Mouse (Mus musculus) liver, embryonic 14.5 days (tissue): ENCODE results near the gene Scgb2b20. TPM values are rescaled to one million over a fixed set of nuclear protein-coding genes. Genes with fewer than 3 reads are reported as not detected.
"Not testable (repeated sequence)": the region's sequence is repeated elsewhere in the genome, so short reads cannot be mapped to it uniquely, and the experiment has no call there.

Experiments used
- ATAC-seq: fragments of 200-750 bp; cut with Nextera tagmentation; 2 replicates; pipeline ENCODE4 v1.8.0; 2017; ENCODE audit warnings: moderate number of reproducible peaks, mild to moderate bottlenecking, moderate library complexity; ENCODE audit not compliant: insufficient read depth
- DNase-seq, 3 experiments: peaks; one replicate each; pipeline ENCODE4 v3.0.0-alpha.2; 2012 to 2013; ENCODE audit warnings: low read depth in 3 of 3, low spot score in 3 of 3
- H3K27ac ChIP-seq: fragments of 300-500 bp; sonication (generic); 2 replicates; pipeline ENCODE4 v1.5.1; 2014; ENCODE audit warnings: moderate library complexity, mild to moderate bottlenecking, control low read depth, inconsistent platforms
- H3K27me3 ChIP-seq: fragments of 300-500 bp; sonication (generic); 2 replicates; pipeline ENCODE4 v1.6.1; 2014; ENCODE audit warnings: mild to moderate bottlenecking, low read length, moderate library complexity; ENCODE audit not compliant: control insufficient read depth, insufficient read depth
- H3K36me3 ChIP-seq: fragments of 300-500 bp; sonication (generic); replicated peaks from 2 replicates; pipeline ENCODE4 v1.6.1; 2014; ENCODE audit warnings: low read depth; ENCODE audit not compliant: control insufficient read depth, insufficient read depth
- H3K4me1 ChIP-seq, 2 experiments: fragments of 200-500 bp in 1 of 2; fragments of 300-500 bp in 1 of 2; sonication (generic) in 1 of 2; replicated peaks; 2 replicates each; pipeline ENCODE4 v1.6.1; 2012 to 2014; ENCODE audit warnings: antibody characterized with exemption in 1 of 2, inconsistent platforms in 1 of 2, low read length in 1 of 2; ENCODE audit not compliant: control insufficient read depth in 2 of 2, insufficient read depth in 2 of 2
- H3K4me2 ChIP-seq: fragments of 300-500 bp; sonication (generic); 2 replicates; pipeline ENCODE4 v1.6.1; 2014; ENCODE audit warnings: low read depth, mild to moderate bottlenecking, control low read depth, moderate library complexity
- H3K4me3 ChIP-seq, 2 experiments: fragments of 200-500 bp in 1 of 2; fragments of 300-500 bp in 1 of 2; sonication (generic) in 1 of 2; 2 replicates each; pipeline ENCODE4 v1.5.1; 2012 to 2014; ENCODE audit warnings: low read depth in 2 of 2, low read length in 2 of 2, mild to moderate bottlenecking in 2 of 2, control low read depth in 1 of 2, inconsistent platforms in 1 of 2, moderate library complexity in 1 of 2; ENCODE audit not compliant: insufficient read depth in 1 of 2
- H3K9ac ChIP-seq: fragments of 300-500 bp; sonication (generic); replicated peaks from 2 replicates; pipeline ENCODE4 v1.6.1; 2014; ENCODE audit warnings: mild to moderate bottlenecking, control low read depth, moderate library complexity
- H3K9me3 ChIP-seq: fragments of 300-500 bp; sonication (generic); 2 replicates; pipeline ENCODE4 v1.6.1; 2016; ENCODE audit warnings: low read length, mixed read lengths; ENCODE audit not compliant: control insufficient read depth
- CTCF ChIP-seq: IDR thresholded peaks from 2 replicates; pipeline ENCODE4 v1.5.1; 2016; ENCODE audit warnings: antibody characterized with exemption, low read depth, control low read depth
- EP300 ChIP-seq: IDR thresholded peaks from 2 replicates; pipeline ENCODE4 v1.6.1; 2016; ENCODE audit warnings: antibody characterized with exemption, low read depth
- WGBS: fragments of 180-500 bp; shearing (Covaris S2); extraction: QIAGEN DNeasy Blood & Tissue Kit; methylation state at CpG from one replicate; pipeline ENCODE4 v1.1.7; 2014; ENCODE audit not compliant: insufficient replicate concordance; 5-methylcytosine and 5-hydroxymethylcytosine counted together
- polyA plus RNA-seq, 2 experiments: library from polyadenylated mRNA; depleted of rRNA in 1 of 2; stranded (reverse) in 1 of 2; unstranded in 1 of 2; fragments of >200 nt; fragmentation: Nextera tagmentation in 1 of 2; extraction: Ambion mirVana in 1 of 2; gene quantifications; 2 replicates each; pipeline versions ENCODE4 v1.2.1 to v1.2.3; 2012 to 2014

The Scgb2b20 gene
- polyA plus RNA-seq (2012; rRNA removed) (not detected in 2 replicates), polyA plus RNA-seq (2014; fragmentation: Nextera tagmentation; extraction: Ambion mirVana) (not detected in 2 replicates)

DNA sequence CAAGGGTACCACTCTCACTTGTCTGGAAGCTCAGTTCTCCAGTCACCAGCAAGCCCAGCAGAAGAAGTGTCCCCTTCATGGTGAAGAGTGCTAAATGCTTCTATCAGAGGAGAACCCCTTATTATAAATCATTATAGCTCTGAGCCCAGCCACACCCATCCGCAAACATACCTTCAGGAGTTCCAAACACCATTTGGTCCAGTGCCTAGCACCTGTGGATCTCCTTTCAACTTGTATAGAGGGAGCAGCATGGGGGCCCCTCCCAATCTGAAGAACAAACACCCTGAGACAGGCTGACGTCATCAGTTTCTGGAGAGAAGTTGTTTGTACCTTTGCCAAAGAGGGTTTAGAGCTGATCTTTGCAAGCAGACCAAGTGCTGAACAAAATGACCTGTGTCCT lies at the start of gene Scgb2b20:
Gene Scgb2b20 (minus strand): TSS at position 101 of the 400 bp plus-strand sequence.
- not testable (repeated sequence) for H3K4me3 ChIP-seq, DNase-seq, H3K27ac ChIP-seq, H3K36me3 ChIP-seq, H3K27me3 ChIP-seq, H3K4me1 ChIP-seq, ATAC-seq, H3K9me3 ChIP-seq, H3K4me2 ChIP-seq, H3K9ac ChIP-seq
- 53% methylated on average over 2 of the region's 2 CpGs for WGBS

DNA sequence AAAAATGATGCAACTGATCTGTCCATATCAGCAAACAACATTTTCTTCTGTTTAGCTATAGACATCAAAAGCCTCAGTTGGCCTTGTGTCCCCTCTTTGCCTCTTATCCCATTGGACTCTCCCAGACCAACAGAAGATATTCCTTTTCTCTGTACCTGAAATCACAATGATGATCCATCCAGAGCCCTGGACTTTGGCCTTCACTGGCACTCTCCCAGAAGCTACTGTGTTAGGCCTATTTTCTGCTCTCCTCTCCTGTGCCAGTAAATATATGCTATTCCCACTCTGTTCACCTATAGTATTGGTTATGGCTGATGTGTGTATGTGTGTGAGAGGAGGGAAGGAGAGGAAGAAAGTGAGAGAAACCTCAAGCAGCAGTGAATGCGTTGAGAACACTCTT lies 43.6 kb upstream of the Scgb2b20 start:
- not testable (repeated sequence) for H3K36me3 ChIP-seq, H3K9me3 ChIP-seq, H3K4me1 ChIP-seq, H3K9ac ChIP-seq, H3K27ac ChIP-seq, H3K4me2 ChIP-seq, DNase-seq, H3K4me3 ChIP-seq, ATAC-seq, H3K27me3 ChIP-seq
- WGBS: 41% methylated on average over 1 of the region's 1 CpGs

GRCm38 (mm10) chr7:33401650-33402049 lies 35.5 kb upstream of the Scgb2b20 start:
- Histone ChIP-seq H3K9me3 (no peaks in the 10 kb centered on the region), H3K27ac (no peak overlapping the region), H3K27me3 (no peaks in the 10 kb centered on the region), H3K4me1 (no peaks in the 10 kb centered on the region), H3K4me3 (no peak overlapping the region), H3K36me3 (no peaks in the 10 kb centered on the region), H3K9ac (no peak overlapping the region), H3K4me2 (no peak overlapping the region)
- ATAC-seq: no peak
- 50% methylated on average over 1 of the region's 1 CpGs for WGBS
- TF ChIP-seq CTCF (no peak), EP300 (no peak)
- DNase-seq: no peak

DNA sequence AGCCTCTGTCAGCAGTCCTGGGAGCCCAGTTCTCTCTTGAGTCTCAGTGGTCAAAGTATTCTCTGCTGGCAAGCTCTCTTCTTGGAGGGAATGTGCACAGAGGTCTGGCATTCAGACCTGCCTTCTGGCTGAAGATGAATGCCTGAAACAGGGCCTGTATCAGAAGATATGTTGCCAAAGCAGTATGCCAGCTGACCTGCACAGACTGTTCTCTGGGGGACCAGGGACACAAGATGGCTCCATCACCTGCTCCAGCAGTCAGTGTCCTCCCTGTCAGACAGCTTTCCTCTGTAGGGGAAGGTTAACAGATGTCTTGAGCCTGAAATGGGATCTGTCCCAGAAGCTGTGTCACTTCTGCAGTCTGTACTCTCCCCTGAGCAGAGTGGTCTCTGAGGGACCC lies 33.6 kb upstream of the Scgb2b20 start:
- H3K27ac ChIP-seq, ATAC-seq, H3K27me3 ChIP-seq, H3K4me1 ChIP-seq, H3K4me3 ChIP-seq, H3K4me2 ChIP-seq, H3K9me3 ChIP-seq, H3K36me3 ChIP-seq, H3K9ac ChIP-seq, DNase-seq: not testable (repeated sequence)

DNA sequence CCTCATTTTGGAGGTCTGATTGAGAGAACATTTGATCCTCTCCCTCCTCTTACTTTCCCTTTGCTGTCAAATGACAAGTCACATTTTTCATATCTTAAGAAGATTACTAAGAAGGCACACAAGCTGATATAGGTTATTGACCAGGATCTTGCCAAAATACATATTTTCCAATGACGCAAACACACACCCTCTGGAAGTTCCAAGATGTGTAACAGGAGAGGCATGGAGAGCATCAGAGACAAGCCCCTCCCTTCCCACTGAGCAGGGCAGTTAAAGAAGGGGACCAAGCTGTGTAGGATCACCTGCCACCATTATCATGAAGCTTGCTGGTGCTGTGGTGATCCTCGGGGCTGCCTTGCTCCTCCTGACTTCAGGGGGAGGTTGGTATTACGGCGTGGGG lies 6.8 kb upstream of the Scgb2b20 start, which contains the start of gene Scgb1b20:
Gene Scgb1b20 (plus strand): TSS at position 301 of the 400 bp plus-strand sequence.
- not testable (repeated sequence) for H3K36me3 ChIP-seq, H3K4me3 ChIP-seq, H3K9me3 ChIP-seq, DNase-seq, H3K4me1 ChIP-seq, ATAC-seq, H3K27me3 ChIP-seq, H3K27ac ChIP-seq, H3K4me2 ChIP-seq, H3K9ac ChIP-seq
- WGBS: 58% methylated on average over 4 of the region's 4 CpGs

Other genes with a start within 250 kb of the Scgb2b20 start
- not detected in 2 replicates for gene Scgb2b18, start 192.5 kb downstream of the Scgb2b20 start, polyA plus RNA-seq (2012; rRNA removed)
- not detected in 2 replicates for gene Scgb2b18, start 192.5 kb downstream of the Scgb2b20 start, polyA plus RNA-seq (2014; fragmentation: Nextera tagmentation; extraction: Ambion mirVana)
- not detected in 2 replicates for gene Scgb1b18, start 180.8 kb downstream of the Scgb2b20 start, polyA plus RNA-seq (2012; rRNA removed)
- not detected in 2 replicates for gene Scgb1b18, start 180.8 kb downstream of the Scgb2b20 start, polyA plus RNA-seq (2014; fragmentation: Nextera tagmentation; extraction: Ambion mirVana)
- not detected in 2 replicates for gene Scgb2b19, start 86.0 kb downstream of the Scgb2b20 start, polyA plus RNA-seq (2012; rRNA removed)
- gene Scgb2b19, start 86.0 kb downstream of the Scgb2b20 start, polyA plus RNA-seq (2014; fragmentation: Nextera tagmentation; extraction: Ambion mirVana): not detected in 2 replicates
- not detected in 2 replicates for gene Scgb1b19, start 79.0 kb downstream of the Scgb2b20 start, polyA plus RNA-seq (2012; rRNA removed)
- gene Scgb1b19, start 79.0 kb downstream of the Scgb2b20 start, polyA plus RNA-seq (2014; fragmentation: Nextera tagmentation; extraction: Ambion mirVana): not detected in 2 replicates
- gene Scgb1b20, start 6.9 kb upstream of the Scgb2b20 start, polyA plus RNA-seq (2012; rRNA removed): not detected in 2 replicates
- gene Scgb1b20, start 6.9 kb upstream of the Scgb2b20 start, polyA plus RNA-seq (2014; fragmentation: Nextera tagmentation; extraction: Ambion mirVana): not detected in 2 replicates
- not detected in 2 replicates for gene Scgb2b21, start 154.1 kb upstream of the Scgb2b20 start, polyA plus RNA-seq (2012; rRNA removed)
- gene Scgb2b21, start 154.1 kb upstream of the Scgb2b20 start, polyA plus RNA-seq (2014; fragmentation: Nextera tagmentation; extraction: Ambion mirVana): not detected in 2 replicates